Mouse (Mus musculus): ENCODE data around the gene Med16. TPM values are rescaled to one million over a fixed set of nuclear protein-coding genes. Genes with fewer than 3 reads are reported as not detected.
A peak's percentile ranks its signal among the peaks of the same experiment; 100 is the strongest.

The Med16 gene
- polyA plus RNA-seq, 1 experiment from 2014 or later = 37.3 TPM

DNA sequence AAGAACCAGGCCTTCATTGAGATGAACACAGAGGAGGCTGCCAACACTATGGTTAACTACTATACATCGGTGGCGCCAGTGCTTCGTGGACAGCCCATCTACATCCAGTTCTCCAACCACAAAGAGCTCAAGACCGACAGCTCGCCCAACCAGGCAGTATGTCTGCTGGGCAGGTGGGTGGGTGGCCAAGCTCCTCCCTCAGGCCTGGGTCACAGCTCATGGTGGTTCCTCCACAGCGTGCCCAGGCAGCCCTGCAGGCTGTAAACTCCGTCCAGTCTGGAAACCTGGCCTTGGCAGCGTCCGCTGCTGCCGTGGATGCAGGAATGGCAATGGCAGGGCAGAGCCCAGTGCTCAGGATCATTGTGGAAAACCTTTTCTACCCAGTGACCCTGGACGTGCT, 49.6 kb downstream of the Med16 start:
- Histone ChIP-seq H3K4me3 (replicated peaks) (no peak overlapping the region), H3K9ac (no peak overlapping the region)
- WGBS = 77% methylated on average over 11 of the region's 11 CpGs

DNA sequence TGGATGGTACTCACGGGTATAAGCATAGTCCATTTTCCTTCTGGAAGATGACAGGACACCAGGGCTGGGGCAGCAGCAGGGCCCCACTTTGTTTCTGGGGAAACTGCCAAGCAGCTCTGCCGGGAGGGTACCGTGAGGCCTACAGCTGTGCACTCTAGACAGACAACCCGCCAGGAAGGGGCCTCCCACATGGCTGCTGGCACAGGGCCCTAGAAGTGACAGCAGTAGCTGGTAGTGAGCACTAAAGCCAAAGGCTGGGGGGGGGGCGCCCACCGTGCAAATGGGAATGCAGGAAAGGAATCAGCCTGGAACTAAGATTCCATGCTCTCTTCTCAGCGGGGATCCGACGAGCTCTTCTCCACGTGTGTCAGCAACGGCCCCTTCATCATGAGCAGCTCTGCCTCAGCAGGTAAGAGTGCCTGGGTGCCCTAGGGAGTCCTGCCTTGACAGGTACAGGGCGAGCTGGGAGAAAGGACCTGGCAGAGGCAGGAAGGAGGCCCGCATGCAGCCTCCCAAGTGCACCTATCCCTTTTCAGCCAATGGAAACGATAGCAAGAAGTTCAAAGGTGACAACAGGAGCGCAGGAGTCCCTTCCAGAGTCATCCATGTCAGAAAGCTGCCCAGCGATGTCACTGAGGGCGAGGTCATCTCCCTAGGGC, 50.2 kb downstream of the Med16 start:
- 43% methylated on average over 17 of the region's 17 CpGs for WGBS
- Histone ChIP-seq H3K4me1 (replicated peaks) (peaks cover 57% of the 10 kb centered on the region), H3K27me3 (replicated peaks) (no peaks in the 10 kb centered on the region), H3K4me3 (replicated peaks) (peak overlapping the region; percentile 97), H3K36me3 (peaks cover 45% of the 10 kb centered on the region), H3K27ac (peak overlapping the region; percentile 100), H3K9ac (peak overlapping the region; percentile 100), H3K9me3 (no peaks in the 10 kb centered on the region), H3K4me2 (replicated peaks) (peak overlapping the region; percentile 79)
- no peak for ATAC-seq

More for the DNA sequence above, 49.6 kb downstream of the Med16 start:
- H3K4me2 ChIP-seq (replicated peaks) = peak overlapping the region; percentile 79; the same call in 1 of the 2 replicates
- H3K27me3 ChIP-seq (replicated peaks) = no peaks in the 10 kb centered on the region
- H3K9me3 ChIP-seq = no peaks in the 10 kb centered on the region
- peaks cover 57% of the 10 kb centered on the region for H3K4me1 ChIP-seq (replicated peaks)
- peaks cover 45% of the 10 kb centered on the region for H3K36me3 ChIP-seq
- no peak for ATAC-seq
- no peak overlapping the region for H3K27ac ChIP-seq

DNA sequence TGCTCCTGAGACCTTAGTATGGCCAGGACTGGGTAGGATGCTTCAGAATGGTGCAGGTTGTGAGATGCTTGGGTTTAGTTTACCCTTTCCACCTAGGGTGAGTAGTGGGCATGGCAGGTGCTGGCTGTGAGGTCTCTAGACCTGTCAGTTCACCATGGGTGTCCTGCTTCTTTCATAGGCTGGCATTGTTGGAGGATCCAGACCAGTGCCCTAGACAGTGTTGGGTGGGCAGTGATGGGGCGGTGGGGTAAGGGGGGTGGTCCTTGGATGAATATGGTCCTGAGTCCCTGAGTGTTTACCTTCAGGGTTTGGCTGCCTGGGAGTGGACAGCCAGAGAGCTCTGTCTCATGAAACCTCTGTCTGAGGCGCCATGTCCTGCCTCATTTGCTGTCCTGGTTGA, 50.8 kb downstream of the Med16 start:
- Histone ChIP-seq H3K36me3 (peaks cover 43% of the 10 kb centered on the region), H3K4me2 (replicated peaks) (peak overlapping the region; percentile 79), H3K27ac (peak overlapping the region; percentile 100), H3K4me1 (replicated peaks) (peaks cover 60% of the 10 kb centered on the region), H3K27me3 (replicated peaks) (no peaks in the 10 kb centered on the region), H3K9me3 (no peaks in the 10 kb centered on the region), H3K9ac (peak overlapping the region; percentile 100), H3K4me3 (replicated peaks) (peak overlapping the region; percentile 97)
- WGBS = 45% methylated on average over 2 of the region's 2 CpGs
- no peak for ATAC-seq

DNA sequence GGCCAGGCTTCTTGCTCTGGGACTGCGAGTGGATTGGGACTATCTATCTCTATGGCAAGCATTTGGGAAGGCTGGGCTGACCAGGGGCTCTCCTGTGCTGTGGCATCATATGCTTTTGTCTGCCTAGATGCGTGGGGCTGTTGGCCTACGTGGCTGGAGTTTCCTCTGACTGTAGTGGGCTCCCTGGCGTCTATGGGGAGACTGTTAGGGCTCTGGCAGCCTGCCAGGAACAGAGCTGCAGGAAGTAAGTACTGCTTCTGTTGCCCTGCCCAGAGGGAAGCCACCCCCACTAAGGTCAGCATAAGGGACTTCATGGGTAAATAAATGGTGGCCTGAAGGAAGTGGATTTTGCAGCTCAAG, 51.3 kb downstream of the Med16 start:
- Histone ChIP-seq H3K4me3 (replicated peaks) (peak overlapping the region; percentile 97), H3K27me3 (replicated peaks) (no peaks in the 10 kb centered on the region), H3K27ac (peak overlapping the region; percentile 100), H3K4me1 (replicated peaks) (peaks cover 61% of the 10 kb centered on the region), H3K4me2 (replicated peaks) (peak overlapping the region; percentile 79), H3K9ac (peak overlapping the region; percentile 100), H3K9me3 (no peaks in the 10 kb centered on the region), H3K36me3 (peaks cover 38% of the 10 kb centered on the region)
- no peak for ATAC-seq
- 6% methylated on average over 4 of the region's 4 CpGs for WGBS

DNA sequence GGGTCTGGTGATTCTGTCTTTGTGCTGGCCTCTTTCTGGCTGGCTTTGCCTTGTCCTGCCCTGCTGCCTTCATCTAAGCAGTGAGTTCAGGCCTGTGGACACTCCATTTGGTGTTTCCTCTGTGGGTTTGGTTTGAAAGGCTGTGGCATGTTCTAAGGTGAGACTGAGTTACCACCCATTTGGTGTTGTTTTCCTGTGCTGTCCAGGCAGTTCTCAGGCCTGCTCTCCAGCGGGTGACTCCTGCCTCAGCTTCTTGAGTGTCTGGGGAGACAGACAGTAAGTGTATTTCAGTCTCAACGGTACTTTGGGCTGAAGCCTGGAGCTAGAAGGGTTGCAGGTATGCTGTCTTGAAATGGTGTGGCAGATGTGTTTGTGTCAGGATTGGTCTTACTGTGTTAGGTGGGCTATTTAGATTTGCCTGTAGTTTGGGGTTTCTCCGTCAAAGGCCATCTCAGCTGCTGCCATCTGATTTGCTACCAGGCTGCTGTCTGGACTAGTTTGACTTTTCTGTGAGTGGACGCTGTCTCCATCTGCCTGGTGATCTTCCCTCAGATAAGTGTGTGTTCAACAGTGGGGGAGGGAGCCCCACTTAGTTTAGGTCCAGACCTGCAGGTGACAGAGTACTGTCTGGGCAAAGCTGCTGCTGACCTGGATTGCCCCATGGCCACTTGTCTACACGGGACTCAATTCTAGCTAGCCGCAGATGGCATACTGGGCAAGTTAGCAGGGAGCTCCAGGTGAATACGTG, 51.8 kb downstream of the Med16 start:
- Histone ChIP-seq H3K9ac (peak overlapping the region; percentile 100), H3K36me3 (peaks cover 33% of the 10 kb centered on the region), H3K4me3 (replicated peaks) (peak overlapping the region; percentile 97), H3K27ac (peak overlapping the region; percentile 100), H3K4me2 (replicated peaks) (peak overlapping the region; percentile 79), H3K4me1 (replicated peaks) (peaks cover 62% of the 10 kb centered on the region), H3K27me3 (replicated peaks) (no peaks in the 10 kb centered on the region), H3K9me3 (no peaks in the 10 kb centered on the region)
- no peak for ATAC-seq
- 22% methylated on average over 7 of the region's 7 CpGs for WGBS

DNA sequence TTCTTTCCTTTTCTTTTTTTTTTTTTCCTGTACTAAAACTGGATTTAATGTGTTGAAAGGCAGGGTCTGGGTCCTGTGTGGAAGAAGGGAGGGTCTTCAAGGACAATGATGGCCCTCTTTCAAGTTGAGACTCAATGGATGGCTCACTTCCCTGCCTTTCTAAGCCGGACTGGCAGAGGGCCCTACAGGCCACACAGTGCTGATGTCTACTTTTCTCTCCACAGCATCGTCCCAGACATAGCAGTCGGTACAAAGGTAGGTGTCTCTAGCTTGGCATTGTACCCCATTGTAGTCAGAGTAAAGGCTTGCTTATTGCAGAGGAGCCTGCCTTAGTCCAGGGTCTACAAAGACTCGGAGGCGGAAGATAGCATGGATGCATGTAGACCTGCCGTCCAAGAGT, 52.4 kb downstream of the Med16 start:
- Histone ChIP-seq H3K27me3 (replicated peaks) (no peaks in the 10 kb centered on the region), H3K36me3 (peaks cover 27% of the 10 kb centered on the region), H3K27ac (peak overlapping the region; percentile 100), H3K4me3 (replicated peaks) (peak overlapping the region; percentile 97), H3K9ac (peak overlapping the region; percentile 100), H3K4me2 (replicated peaks) (peak overlapping the region; percentile 79), H3K9me3 (no peaks in the 10 kb centered on the region), H3K4me1 (replicated peaks) (peaks cover 66% of the 10 kb centered on the region)
- ATAC-seq = no peak
- WGBS = 20% methylated on average over 6 of the region's 6 CpGs

DNA sequence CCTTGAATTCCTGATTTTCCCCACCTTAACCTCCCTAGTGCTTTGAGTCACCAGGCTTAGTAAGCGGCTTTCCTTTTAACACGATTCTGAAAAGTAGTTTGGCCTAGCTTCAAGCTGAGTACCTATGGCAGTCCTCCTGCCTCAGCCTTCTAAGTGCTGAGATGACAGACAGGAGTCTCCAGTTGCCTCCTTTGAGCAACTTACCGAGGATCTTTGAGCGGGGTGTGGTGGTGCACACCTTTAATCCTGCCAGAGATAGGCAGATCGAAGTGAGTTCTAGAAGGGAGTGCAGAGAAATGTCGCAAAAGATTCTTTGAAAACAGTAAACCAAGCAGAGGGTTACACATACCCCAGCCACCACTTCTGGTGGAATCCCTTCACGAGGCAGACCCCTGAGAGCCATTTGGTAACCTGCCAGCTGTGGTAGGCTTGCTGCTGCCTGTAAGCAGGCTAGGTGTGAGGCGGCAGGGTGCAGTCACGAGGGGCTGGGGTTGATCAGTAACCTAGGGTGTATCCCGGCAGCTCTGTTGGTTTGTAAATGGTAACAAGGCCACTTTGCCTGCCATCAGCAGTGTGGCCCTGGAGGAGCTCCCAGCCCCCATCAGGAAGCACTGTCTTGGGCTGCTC, 53.1 kb downstream of the Med16 start:
- Histone ChIP-seq H3K36me3 (peaks cover 21% of the 10 kb centered on the region), H3K4me2 (replicated peaks) (peak overlapping the region; percentile 79), H3K4me1 (replicated peaks) (peaks cover 67% of the 10 kb centered on the region), H3K27ac (peak overlapping the region; percentile 100), H3K9ac (peak overlapping the region; percentile 100), H3K4me3 (replicated peaks) (peak overlapping the region; percentile 97), H3K9me3 (no peaks in the 10 kb centered on the region), H3K27me3 (replicated peaks) (no peaks in the 10 kb centered on the region)
- peak; percentile 25 for ATAC-seq
- under 1% methylated on average over 10 of the region's 10 CpGs for WGBS

DNA sequence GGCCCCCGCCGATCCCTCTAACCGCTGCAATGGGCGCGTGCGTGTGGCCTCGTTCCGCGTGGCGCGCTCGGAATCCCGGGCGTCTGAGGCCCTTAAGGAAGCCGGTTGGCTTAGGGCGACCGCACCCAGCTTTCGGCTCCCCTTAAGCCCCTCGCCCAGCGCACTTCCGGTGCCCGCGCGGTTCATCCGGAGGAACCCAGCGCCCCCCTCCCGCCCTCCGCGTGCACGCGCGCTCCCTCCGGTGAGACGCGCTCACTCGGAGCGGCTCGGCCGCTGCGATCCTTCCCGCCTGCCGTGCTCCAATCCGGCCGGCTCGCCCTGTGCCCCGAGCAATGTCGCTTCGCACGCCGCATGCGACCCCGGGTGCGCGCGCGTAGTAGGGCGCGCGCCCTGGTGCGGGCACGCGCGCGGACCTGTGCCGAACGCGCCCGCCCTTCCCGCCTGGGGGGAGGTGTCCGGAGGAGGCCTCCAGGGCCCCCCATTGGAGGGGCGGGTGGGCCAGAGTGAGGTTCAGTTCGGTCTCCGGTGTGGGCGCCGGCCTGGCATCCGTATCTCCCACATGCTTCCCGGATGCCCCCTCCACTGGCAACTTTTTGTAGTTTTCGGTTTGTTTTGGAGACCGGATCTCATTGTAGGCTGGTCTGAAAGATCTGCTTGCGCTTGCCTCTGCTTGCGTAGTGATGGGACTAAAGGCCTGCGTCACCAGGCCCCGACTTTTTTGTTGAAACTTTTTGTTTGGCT, 53.8 kb downstream of the Med16 start:
- H3K9ac ChIP-seq = peak overlapping the region; percentile 100
- WGBS = under 1% methylated on average over 82 of the region's 83 CpGs
- H3K27ac ChIP-seq = peak overlapping the region; percentile 100
- no peaks in the 10 kb centered on the region for H3K27me3 ChIP-seq (replicated peaks)
- peaks cover 14% of the 10 kb centered on the region for H3K36me3 ChIP-seq
- H3K4me3 ChIP-seq (replicated peaks) = peak overlapping the region; percentile 97
- H3K4me1 ChIP-seq (replicated peaks) = peaks cover 68% of the 10 kb centered on the region
- no peaks in the 10 kb centered on the region for H3K9me3 ChIP-seq
- peak; percentile 15 for ATAC-seq
- H3K4me2 ChIP-seq (replicated peaks) = peak overlapping the region; percentile 79

DNA sequence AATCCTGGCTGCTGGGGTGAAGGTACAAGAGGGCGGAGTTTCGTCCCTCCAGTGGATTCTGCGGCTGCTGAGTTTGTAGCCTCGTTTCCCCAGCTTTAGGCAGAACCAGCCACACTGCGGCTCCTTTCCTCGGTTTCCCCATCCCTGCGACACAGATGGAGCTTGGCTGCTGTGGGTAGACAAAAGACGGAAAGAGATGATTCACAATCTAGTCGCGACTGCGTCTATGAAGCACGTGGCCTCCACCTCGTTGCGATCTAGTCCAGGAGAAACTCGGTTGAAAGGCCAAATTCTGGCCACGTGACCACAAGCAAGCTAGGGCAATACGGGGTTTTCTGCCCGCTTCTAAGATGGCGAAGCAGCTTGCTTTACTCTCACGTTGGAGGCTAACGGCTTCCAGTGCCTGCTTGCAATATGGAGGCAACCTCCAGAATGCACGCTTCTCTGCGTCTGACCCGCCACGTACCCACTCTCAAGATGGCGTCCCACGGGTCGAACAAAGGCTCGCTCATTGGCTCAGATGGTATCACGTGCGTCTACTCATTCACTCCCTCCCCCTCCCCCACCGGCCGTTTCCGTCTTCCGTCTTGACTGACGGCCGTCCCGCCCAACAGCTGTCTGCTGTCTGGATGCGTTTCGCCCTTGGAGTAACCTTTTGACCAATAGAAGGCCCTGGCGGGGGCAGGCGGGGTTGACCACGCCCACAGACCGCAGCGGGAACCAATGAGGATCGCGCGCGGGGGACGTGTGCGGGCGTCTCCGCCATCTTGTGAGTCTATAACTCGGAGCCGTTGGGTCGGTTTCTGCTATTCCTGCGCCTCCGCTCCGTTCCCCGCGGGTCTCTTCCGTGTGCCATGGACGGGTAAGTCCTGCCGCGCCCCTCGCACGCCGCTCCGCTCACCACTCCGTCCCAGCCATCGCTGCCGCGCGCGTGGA, 54.6 kb downstream of the Med16 start, which contains the start of gene Ptbp1:
Gene Ptbp1, plus strand, starts transcription at position 568 of the 936 bp plus-strand sequence.
- ATAC-seq = peak; percentile 89
- peaks cover 62% of the 10 kb centered on the region for H3K4me1 ChIP-seq (replicated peaks)
- H3K27ac ChIP-seq = peak within 1 kb of the TSS; percentile 100
- peak within 1 kb of the TSS; percentile 97 for H3K4me3 ChIP-seq (replicated peaks)
- peak within 1 kb of the TSS; percentile 79 for H3K4me2 ChIP-seq (replicated peaks)
- under 1% methylated on average over 75 of the region's 75 CpGs for WGBS
- H3K36me3 ChIP-seq = peaks cover 5% of the 10 kb centered on the region
- no peaks in the 10 kb centered on the region for H3K9me3 ChIP-seq
- H3K27me3 ChIP-seq (replicated peaks) = no peaks in the 10 kb centered on the region
- peak within 1 kb of the TSS; percentile 100 for H3K9ac ChIP-seq

DNA sequence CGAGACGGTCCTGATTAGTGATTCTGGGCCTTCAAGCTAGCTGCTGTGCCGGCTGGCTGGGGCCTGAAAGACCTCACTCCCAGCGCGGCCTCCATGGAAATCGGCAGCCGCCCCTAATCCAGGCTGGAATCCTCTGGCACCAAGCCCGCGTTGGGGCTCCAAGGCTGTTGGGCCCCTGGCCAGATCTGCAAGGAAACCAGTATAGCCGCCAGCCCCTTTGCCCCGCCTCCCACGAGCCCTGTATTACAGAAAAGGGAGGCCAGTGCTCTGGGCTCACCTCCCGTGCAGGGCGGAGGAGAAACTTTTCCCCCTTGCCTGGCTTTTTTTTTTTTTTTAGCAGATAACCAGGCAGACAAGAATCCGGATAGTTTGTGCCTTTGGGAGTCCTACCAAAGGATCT, 55.3 kb downstream of the Med16 start:
- H3K27me3 ChIP-seq (replicated peaks) = no peaks in the 10 kb centered on the region
- WGBS = 0% methylated on average over 15 of the region's 15 CpGs
- H3K27ac ChIP-seq = peak overlapping the region; percentile 98
- H3K4me1 ChIP-seq (replicated peaks) = peaks cover 56% of the 10 kb centered on the region
- no peaks in the 10 kb centered on the region for H3K36me3 ChIP-seq
- H3K9me3 ChIP-seq = no peaks in the 10 kb centered on the region
- H3K4me2 ChIP-seq (replicated peaks) = peak overlapping the region; percentile 76
- peak overlapping the region; percentile 41 for H3K4me3 ChIP-seq (replicated peaks)
- H3K9ac ChIP-seq = peak overlapping the region; percentile 62
- peak; percentile 60 for ATAC-seq

DNA sequence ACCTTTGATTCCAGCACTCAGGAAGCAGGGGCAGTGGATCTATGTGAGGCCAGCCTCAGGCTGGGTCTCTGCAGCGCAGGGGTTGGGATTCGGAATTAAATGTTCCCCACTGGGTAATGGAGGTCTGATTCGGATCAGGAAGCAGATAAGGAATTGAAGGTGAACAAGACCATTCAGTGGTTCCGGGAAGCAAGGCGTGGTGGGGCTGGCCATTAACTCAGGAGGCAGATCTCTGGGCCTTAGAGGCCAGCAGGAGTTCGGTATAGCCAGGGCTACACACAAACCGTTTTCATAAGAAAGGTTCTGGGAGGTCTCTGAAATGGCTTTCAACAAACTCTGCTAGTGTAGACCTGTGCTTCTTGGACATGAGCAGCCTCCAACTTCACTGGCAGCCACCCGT, 55.9 kb downstream of the Med16 start:
- Histone ChIP-seq H3K4me3 (replicated peaks) (peak overlapping the region; percentile 41), H3K27ac (peak overlapping the region; percentile 98), H3K36me3 (no peaks in the 10 kb centered on the region), H3K27me3 (replicated peaks) (no peaks in the 10 kb centered on the region), H3K4me2 (replicated peaks) (peak overlapping the region; percentile 76), H3K9ac (peak overlapping the region; percentile 62), H3K4me1 (replicated peaks) (peaks cover 51% of the 10 kb centered on the region), H3K9me3 (no peaks in the 10 kb centered on the region)
- WGBS = 20% methylated on average over 8 of the region's 8 CpGs
- ATAC-seq = no peak
